Mouse (Mus musculus) gastrocnemius, postnatal 10 days (tissue): ENCODE results near the gene Aipl1. TPM values are rescaled to one million over a fixed set of nuclear protein-coding genes. Genes with fewer than 3 reads are reported as not detected.

Experiments used
- DNase-seq: peaks from one replicate; pipeline ENCODE4 v3.0.0; 2021; ENCODE audit warnings: mixed read lengths
- total RNA-seq, 2 experiments: library from RNA; stranded (reverse); gene quantifications; 2 replicates each; pipeline ENCODE4 v1.2.3; 2021

The Aipl1 gene
- total RNA-seq, 2 experiments from 2014 or later = 0.16 to 0.23 TPM

- DNase-seq = peak; percentile 36
These were observed 13.0 kb upstream of the Aipl1 start for GRCm38 (mm10) chr11:72050168-72050894.

DNA sequence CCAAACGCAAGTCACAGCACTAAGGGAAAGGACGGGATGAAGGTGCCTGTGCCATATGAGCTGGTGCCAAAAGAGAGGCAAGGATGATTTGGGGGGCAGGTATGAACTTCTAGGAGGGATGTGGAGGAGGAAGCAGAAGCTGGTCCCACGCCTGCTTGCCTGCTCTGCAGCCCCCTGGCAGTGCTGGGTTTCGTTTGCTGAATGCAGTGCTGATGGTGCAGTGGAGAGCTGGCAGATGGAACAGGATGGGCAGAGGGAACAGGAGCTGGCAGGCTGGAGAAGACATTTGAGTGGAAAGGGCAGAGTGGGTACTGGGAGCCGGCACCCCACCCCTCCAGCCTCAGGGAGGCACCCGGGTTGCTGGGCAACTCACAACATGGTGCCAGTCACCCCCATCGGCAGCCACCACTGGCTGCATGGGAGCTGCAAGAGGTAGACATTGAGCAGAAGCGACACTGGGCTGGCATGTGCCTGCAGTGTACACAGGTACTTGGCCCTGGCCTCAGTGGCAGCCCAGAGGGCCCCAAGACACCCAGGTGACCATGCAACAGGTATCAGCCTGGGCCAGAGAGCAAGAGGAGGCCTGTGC is 12.0 kb upstream of the Aipl1 start:
- DNase-seq = no peak

GRCm38 (mm10) chr11:72048730-72049129 is 11.4 kb upstream of the Aipl1 start:
- DNase-seq = no peak

DNA sequence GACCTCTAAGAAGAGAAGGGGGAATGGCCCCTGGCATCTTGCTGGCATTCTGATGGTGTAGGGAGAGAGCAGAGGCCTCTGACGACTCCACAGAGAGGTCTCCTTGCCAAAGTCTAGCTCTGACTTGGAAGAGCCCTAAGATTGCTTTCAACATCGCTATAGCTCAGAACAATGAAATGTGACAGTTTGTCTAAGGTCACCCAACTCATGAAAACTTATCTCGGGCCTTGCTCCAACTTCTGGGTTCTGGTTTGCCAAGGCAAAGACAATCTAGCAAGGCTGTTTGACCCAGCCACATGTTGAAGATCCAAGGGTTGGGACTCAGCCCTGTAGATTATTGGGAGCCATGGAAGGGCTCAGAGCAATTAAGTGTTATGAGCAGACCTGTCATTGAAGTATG is 6.9 kb upstream of the Aipl1 start:
- no peak for DNase-seq

GRCm38 (mm10) chr11:72042631-72043030 is 5.3 kb upstream of the Aipl1 start:
- no peak for DNase-seq

DNA sequence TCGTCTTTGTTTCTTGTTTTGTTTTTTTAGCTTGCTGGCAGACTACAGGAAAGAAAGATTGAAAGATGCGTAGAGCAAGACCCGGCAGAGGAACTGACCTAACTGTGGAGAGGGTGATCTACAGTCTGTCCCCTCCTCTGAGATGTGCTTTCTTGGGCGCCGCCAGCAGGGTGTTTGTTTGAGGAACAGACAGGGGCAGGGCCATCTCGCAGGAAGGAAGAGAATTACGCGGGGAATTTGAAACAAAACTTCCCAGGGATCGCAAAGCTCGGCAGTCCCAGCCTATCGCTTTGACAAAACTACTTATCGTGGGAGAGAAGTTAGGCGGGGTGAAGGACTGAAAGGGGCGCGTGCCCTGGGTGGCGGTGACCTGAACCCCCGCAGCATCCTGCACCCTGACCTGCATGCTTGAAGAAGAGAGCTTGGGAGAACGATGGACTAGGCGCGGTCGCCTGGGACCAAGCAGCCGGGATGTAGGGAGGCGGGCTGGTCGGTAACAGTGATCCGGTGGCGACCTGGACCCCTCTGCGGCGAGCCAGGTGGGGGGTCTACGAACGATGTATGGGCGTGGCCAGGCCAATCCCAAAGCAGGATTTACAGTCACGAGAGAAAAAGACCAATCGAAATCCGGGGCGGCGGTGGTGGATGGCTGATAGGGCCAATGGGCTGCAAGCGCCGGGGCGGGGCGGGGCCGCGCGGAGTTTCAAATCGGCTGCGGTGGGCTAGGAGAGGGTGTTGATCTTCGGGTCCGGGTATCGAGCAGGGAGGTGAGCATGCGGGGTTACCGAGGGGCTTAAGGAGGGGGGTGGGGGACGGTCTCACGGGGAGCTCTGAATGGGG is 4.7 kb upstream of the Aipl1 start, which contains the start of gene Pimreg:
TSS of gene Pimreg (plus strand) at position 265 of the 840 bp plus-strand sequence.
- peak; percentile 84 for DNase-seq

- DNase-seq = no peak
These were observed 4.0 kb upstream of the Aipl1 start for GRCm38 (mm10) chr11:72041290-72041767.

DNA sequence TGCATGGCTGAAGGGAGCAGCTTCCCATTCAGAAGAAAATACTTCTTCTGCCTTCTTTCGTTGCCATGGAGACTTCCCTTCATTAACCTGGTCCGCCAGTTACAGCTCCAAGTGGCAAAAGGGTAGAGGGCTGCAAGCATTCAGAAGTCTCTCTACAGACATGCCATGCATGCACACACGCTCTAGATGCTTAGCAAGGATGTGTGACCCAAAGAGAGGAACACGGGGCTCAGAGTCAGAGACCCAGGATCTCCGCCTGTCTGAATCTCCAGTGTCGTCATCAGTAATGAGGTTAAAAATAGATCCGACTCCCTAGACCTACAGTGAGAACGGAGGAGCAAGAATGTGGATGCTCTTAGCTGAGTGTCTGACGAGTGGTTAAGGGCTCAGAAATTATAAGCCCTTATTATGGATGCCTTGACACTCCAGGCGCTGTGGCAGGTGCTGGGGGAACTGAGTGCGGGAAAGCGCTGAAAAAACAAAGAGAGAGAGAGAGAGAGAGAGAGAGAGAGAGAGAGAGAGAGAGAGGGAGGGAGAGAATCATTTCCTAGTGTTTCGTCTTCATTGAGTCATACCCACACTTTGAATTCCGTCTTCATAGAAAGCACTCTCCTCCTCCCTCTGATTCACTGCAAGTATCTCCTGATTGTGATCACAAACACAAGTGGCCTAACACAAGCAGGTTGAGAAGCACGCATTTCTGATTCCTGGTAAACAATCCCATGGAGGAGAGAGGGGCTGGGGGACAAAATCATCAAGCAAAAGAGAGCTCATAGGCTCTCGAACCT is 2.5 kb upstream of the Aipl1 start:
- DNase-seq = no peak

DNA sequence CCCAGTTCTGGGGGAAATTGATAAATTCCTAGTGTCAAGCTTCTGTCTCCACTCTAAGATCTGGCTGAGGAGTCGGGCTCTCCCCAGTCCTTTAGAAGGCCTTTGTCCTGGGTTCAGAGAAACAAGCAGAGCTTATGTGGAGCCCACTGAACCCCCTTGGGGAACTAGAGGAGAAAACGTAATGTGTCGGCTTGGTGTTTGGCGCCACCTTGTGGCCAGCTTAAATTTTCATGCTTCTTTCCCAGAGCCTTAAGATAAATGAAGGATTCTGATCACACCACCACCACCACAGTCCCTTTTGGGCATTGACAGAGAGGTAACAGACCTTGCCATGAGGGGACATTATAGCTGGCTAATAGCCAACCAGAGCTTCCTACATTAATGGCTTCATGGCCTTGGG is 687 bp upstream of the Aipl1 start:
- DNase-seq = peak; percentile 76

DNA sequence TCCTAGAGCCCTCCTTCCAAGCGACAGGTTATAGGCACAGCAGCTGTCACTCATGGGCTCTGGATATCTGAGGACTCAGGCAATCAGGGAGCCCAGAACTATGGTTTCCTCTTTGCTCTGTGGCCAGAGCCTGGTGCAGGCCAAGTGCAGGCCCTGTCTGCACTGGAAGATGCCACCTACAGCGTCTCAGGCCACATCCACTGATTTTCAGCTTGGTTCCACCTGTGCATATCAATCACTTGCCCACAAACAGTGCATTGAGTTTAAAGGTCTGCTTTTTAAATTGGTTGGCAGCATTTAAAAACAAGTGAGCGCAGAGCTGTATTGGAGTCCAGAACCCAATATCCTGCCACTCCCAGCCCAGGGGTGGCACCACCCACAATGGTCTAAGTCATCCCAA is 4.7 kb downstream of the Aipl1 start:
- DNase-seq = no peak

DNA sequence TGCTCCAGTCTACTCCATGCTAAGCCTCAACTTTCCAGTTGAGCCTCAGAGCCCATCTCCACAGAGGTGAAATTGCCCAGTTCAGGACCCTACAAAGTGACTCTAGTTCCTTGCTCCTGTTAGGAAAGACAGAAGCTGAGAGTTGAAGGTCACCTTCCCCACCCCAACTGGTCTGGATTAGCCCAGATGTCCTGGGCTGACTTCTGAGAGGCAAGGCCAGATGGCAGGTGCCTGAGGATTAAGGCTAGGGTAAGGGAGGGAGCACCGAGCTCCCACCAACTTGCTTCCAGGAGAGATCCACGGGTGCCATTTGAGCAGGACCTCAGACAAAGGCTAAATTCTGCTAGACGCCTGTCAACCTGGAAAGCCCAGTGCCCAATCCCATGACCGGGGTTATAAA is 5.2 kb downstream of the Aipl1 start:
- DNase-seq = no peak

- no peak for DNase-seq
These were observed 6.0 kb downstream of the Aipl1 start for GRCm38 (mm10) chr11:72031353-72031752.

DNA sequence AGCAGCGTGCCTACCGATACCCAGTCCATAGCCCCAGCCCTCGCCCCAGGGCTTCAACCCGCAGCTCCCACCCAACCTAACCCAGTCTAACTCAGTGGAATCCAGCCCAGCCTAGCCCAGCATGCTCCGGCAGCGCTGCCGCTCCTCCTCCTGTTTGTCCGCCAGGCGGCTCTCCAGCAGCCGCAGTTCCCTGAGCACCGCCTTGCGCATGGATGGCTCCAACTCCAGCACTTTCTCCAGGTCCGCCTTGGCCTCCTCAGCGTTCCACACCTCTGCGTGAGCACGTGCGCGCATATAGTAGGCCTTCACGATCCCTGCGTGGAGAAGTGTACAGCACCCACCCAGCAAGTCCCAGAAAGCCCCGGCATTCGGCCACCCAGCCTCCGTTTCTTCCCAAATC is 8.2 kb downstream of the Aipl1 start:
- peak; percentile 59 for DNase-seq

DNA sequence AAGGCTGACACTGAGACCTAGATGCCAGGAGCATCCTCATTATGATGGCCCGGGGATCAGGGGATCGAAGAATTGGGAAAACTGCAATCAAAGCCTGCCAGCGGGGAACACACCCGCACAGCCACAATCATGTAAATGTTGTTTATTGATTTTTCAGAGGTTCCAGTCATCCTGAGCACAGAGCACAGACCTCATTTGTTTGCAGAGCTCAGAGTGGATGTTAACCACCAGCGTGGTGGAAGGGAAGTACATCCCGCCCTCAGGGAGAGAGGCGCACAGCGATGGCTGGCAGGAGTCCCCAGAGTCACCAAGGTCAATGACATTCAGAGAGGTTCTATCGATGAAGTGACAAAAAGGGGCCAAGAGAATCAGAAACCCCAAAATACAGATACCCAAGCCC is 9.5 kb downstream of the Aipl1 start:
- DNase-seq = no peak

DNA sequence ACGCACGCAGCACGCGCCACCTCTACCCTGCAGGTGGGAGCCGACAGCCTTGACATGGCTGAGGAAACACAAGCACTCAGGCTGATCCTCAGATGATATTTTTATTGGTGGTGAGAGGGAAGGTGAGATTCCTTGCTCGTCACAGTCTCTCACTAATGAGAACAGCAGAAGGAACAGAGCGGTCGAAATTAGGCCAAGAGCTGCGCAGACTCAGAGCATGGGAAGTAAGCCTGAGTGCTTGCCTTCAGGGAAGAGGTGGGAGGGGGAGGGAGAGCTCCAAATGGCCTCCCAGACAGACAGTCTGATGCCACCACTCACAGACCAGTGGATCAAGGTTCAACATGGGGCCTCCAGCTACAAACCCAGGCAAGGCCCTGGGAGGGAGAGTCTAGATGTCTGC is 10.8 kb downstream of the Aipl1 start:
- no peak for DNase-seq

GRCm38 (mm10) chr11:72025843-72026242 is 11.5 kb downstream of the Aipl1 start:
- no peak for DNase-seq

GRCm38 (mm10) chr11:72024193-72024781 is 13.0 kb downstream of the Aipl1 start:
- DNase-seq = peak; percentile 58

- DNase-seq = peak; percentile 41
These were observed 13.7 kb downstream of the Aipl1 start for GRCm38 (mm10) chr11:72023581-72023980.

DNA sequence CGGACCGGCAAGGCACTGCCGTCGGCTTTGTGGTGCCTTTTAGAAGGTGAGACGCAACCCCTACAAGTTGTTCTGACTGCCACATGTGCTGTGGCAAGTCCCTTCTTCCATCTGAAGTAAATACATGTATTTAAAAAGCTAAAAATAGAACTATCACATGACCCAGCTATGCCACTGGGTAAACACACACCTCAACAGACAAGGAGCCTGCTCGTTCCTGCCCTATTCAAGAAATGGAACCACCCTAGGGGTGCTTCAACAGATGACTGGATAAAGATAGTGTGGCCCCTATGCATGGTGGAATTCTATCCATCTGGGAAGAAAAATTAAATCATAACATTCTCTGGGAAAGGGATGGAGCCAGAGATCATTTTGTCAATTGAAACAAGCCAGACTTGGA is 14.5 kb downstream of the Aipl1 start:
- no peak for DNase-seq

DNA sequence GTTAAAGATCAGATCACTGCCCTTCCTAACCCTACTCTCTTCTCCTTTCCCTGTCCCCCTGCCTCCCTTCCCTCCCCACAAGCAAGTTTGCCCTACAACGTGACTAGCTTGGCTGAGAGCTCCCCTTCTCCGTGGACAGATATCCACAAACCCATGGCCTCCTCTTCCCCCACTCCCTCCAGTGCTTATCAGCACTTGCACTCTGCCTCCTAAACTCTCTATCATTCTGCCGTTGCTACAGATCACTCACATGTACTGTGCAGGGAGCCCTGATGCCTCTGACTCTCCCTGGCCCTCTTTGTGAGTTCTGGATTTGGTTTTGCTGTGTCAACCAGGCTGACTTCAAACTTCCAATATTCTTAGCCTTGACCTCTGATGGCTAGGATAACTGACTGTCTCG is 16.3 kb downstream of the Aipl1 start:
- no peak for DNase-seq

DNA sequence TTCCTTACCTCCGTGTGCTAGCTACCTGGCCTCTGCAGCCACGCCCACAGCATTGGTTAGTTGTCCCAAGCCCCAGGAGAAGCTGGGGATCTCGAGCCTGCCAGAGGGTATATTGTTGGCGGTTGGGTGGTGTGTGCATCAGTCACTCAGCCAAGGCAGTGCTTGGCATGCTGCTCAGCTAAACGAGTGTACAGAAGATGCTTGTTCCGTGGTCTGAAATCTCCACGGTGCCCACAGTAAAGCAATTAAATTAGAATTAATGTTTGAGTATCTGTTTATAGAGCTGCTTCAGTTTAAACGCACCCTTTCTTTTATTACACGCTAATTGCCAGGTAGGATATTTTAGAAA is 20.1 kb downstream of the Aipl1 start:
- DNase-seq = no peak
